Mouse (Mus musculus) brain, embryonic 14.5 days (tissue): ENCODE measurements around the gene Rcn1.

Experiments used
- CTCF ChIP-seq: fragments of 200-500 bp; IDR thresholded peaks from 2 replicates; pipeline ENCODE4 v1.5.1; 2012; ENCODE audit warnings: inconsistent platforms, mild to moderate bottlenecking, moderate library complexity, borderline replicate concordance; ENCODE audit not compliant: insufficient read depth, insufficient read length; ENCODE audit errors: extremely low read depth
- POLR2A ChIP-seq: fragments of 200-500 bp; IDR thresholded peaks from 2 replicates; pipeline ENCODE4 v1.6.1; 2012; ENCODE audit warnings: mild to moderate bottlenecking, inconsistent platforms, borderline replicate concordance; ENCODE audit not compliant: poor library complexity, insufficient read depth, insufficient read length, severe bottlenecking; ENCODE audit errors: extremely low read depth

DNA sequence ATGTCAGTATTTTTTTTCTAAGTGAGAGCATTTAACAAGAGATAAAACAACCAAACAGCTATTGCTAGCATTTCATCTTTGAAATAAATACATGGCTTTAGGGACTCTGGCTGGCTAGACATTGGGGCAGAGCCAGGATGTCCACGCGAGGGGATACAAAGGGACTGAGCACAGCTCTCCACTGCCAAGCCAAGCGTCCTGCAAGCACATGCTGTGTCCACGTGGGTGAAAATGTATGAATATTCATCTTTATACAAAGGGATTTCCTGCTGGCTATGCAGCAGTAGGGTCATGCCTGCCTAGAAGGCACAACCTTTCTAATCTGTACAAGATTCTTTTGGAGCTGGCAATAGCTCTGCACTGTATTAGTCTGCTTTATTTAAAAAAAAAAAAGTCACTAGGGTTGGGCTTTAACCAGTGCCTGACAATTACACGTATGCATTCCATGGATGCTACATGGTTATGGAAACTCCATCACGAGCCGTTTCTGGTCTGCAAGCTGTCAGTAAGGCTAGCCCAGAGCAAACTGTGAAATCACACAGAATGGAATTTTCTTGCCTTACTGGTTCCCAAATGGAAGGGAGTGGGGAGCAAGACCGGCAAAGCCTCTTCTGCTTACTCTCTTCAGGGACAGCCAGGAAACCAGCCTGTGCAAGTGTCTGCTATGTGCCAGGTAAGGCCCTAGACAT is 17.7 kb upstream of the Rcn1 start:
- TF ChIP-seq CTCF (no peak), POLR2A (no peak)
